Mouse (Mus musculus): ENCODE data around the gene Kiss1r.

Kiss1r gene

GRCm38 (mm10) chr10:79925785-79926490 lies 9.2 kb downstream of the Kiss1r start:
- peak; percentile 59 for DNase-seq

- DNase-seq, result peak; percentile 88
Measured at GRCm38 (mm10) chr10:79926491-79927323, 9.9 kb downstream of the Kiss1r start, which contains the start of gene Arid3a. Arid3a (plus strand) TSS chr10:79927043.

- DNase-seq, result peak; percentile 70
Measured at GRCm38 (mm10) chr10:79927324-79928029, 10.7 kb downstream of the Kiss1r start.

GRCm38 (mm10) chr10:79928030-79928694 lies 11.4 kb downstream of the Kiss1r start:
- peak; percentile 59 for DNase-seq

- peak; percentile 65 for DNase-seq
Measured at GRCm38 (mm10) chr10:79928907-79929701, 12.3 kb downstream of the Kiss1r start.

- peak; percentile 53 for DNase-seq
Measured at GRCm38 (mm10) chr10:79929967-79930825, 13.4 kb downstream of the Kiss1r start.

- DNase-seq, result no peak
Measured at GRCm38 (mm10) chr10:79930826-79931186, 14.0 kb downstream of the Kiss1r start.

- peak; percentile 49 for DNase-seq
Measured at GRCm38 (mm10) chr10:79931797-79932196, 15.0 kb downstream of the Kiss1r start.

- peak; percentile 78 for DNase-seq
Measured at GRCm38 (mm10) chr10:79932736-79933135, 16.0 kb downstream of the Kiss1r start.

- peak; percentile 60 for DNase-seq
Measured at GRCm38 (mm10) chr10:79933145-79933679, 16.4 kb downstream of the Kiss1r start.

- no peak for DNase-seq
Measured at GRCm38 (mm10) chr10:79933861-79934260, 17.1 kb downstream of the Kiss1r start.

- peak; percentile 78 for DNase-seq
Measured at GRCm38 (mm10) chr10:79934272-79934721, 17.5 kb downstream of the Kiss1r start.

- no peak for DNase-seq
Measured at GRCm38 (mm10) chr10:79934794-79935569, 18.2 kb downstream of the Kiss1r start.

- DNase-seq, result no peak
Measured at GRCm38 (mm10) chr10:79936284-79936910, 19.6 kb downstream of the Kiss1r start.

GRCm38 (mm10) chr10:79936911-79937441 lies 20.2 kb downstream of the Kiss1r start:
- peak; percentile 73 for DNase-seq

GRCm38 (mm10) chr10:79937775-79938526 lies 21.2 kb downstream of the Kiss1r start:
- DNase-seq, result no peak

GRCm38 (mm10) chr10:79940749-79941148 lies 24.0 kb downstream of the Kiss1r start:
- DNase-seq, result no peak

GRCm38 (mm10) chr10:79942988-79943387 lies 26.2 kb downstream of the Kiss1r start:
- no peak for DNase-seq

All from cerebellum, adult 11-12 months (tissue).